Mouse (Mus musculus) embryonic fibroblast, embryonic 13.5 days (primary cell): ENCODE measurements around the gene Cyfip1. TPM values are rescaled to one million over a fixed set of nuclear protein-coding genes. Genes with fewer than 3 reads are reported as not detected.

Experiments used
- H3K27ac ChIP-seq: 2 replicates; pipeline ENCODE4 v1.5.1; 2012; ENCODE audit warnings: low read length, control low read depth, inconsistent platforms; ENCODE audit not compliant: insufficient read depth
- H3K4me1 ChIP-seq: 2 replicates; pipeline ENCODE4 v1.6.1; 2011; ENCODE audit warnings: low read length; ENCODE audit not compliant: control insufficient read depth, insufficient read depth
- H3K4me3 ChIP-seq: 2 replicates; pipeline ENCODE4 v1.5.1; 2011; ENCODE audit warnings: mild to moderate bottlenecking, control low read depth, low read length; ENCODE audit not compliant: insufficient read depth
- CTCF ChIP-seq: IDR thresholded peaks from 2 replicates; pipeline ENCODE4 v1.5.1; 2011; ENCODE audit warnings: mild to moderate bottlenecking, control low read depth, low read length, moderate library complexity, borderline replicate concordance; ENCODE audit not compliant: insufficient read depth
- POLR2A ChIP-seq: IDR thresholded peaks from 2 replicates; pipeline ENCODE4 v1.6.1; 2011; ENCODE audit warnings: low read depth, mild to moderate bottlenecking, control low read depth, low read length, moderate library complexity
- polyA plus RNA-seq: library from polyadenylated mRNA; stranded (reverse); fragments of >200 nt; gene quantifications from 2 replicates; pipeline ENCODE4 v1.2.4, GENCODE M21; 2011; ENCODE audit warnings: low read depth; ENCODE audit not compliant: missing spikeins, insufficient read length

Cyfip1 gene
- polyA plus RNA-seq, 1 experiment = 120 TPM

- TF ChIP-seq CTCF (no peak), POLR2A (no peak)
- Histone ChIP-seq H3K27ac (no peak overlapping the region), H3K4me1 (no peaks in the 10 kb centered on the region; the same call in 1 of the 2 replicates), H3K4me3 (no peak overlapping the region)
These were observed 36.2 kb downstream of the Cyfip1 start for GRCm38 (mm10) chr7:55877721-55878120.

- H3K27ac ChIP-seq = no peak overlapping the region
- H3K4me3 ChIP-seq = no peak overlapping the region
- H3K4me1 ChIP-seq = no peaks in the 10 kb centered on the region; the same call in 1 of the 2 replicates
- no peak for TF ChIP-seq CTCF
- TF ChIP-seq POLR2A = no peak
These were observed 39.3 kb downstream of the Cyfip1 start for GRCm38 (mm10) chr7:55880882-55881281.

- TF ChIP-seq CTCF (no peak), POLR2A (no peak)
- no peak overlapping the region for H3K27ac ChIP-seq
- no peak overlapping the region for H3K4me3 ChIP-seq
- H3K4me1 ChIP-seq = no peaks in the 10 kb centered on the region
These were observed 47.1 kb downstream of the Cyfip1 start for GRCm38 (mm10) chr7:55888603-55889002.

- Histone ChIP-seq H3K4me1 (no peaks in the 10 kb centered on the region), H3K4me3 (no peak overlapping the region), H3K27ac (no peak overlapping the region)
- TF ChIP-seq CTCF = no peak
- no peak for TF ChIP-seq POLR2A
These were observed 48.5 kb downstream of the Cyfip1 start for GRCm38 (mm10) chr7:55889996-55890395.

- no peaks in the 10 kb centered on the region for H3K4me1 ChIP-seq
- H3K4me3 ChIP-seq = no peak overlapping the region
- no peak overlapping the region for H3K27ac ChIP-seq
- TF ChIP-seq CTCF (no peak), POLR2A (no peak)
These were observed 49.2 kb downstream of the Cyfip1 start for GRCm38 (mm10) chr7:55890731-55891130.

- Histone ChIP-seq H3K27ac (no peak overlapping the region), H3K4me3 (no peak overlapping the region), H3K4me1 (no peaks in the 10 kb centered on the region)
- no peak for TF ChIP-seq POLR2A
- TF ChIP-seq CTCF = no peak
These were observed 50.3 kb downstream of the Cyfip1 start for GRCm38 (mm10) chr7:55891797-55892196.

- Histone ChIP-seq H3K27ac (no peak overlapping the region), H3K4me1 (no peaks in the 10 kb centered on the region), H3K4me3 (no peak overlapping the region)
- TF ChIP-seq POLR2A (no peak), CTCF (no peak)
These were observed 62.2 kb downstream of the Cyfip1 start for GRCm38 (mm10) chr7:55903766-55904165.

- H3K4me3 ChIP-seq = no peak overlapping the region
- no peak for TF ChIP-seq CTCF
- no peak for TF ChIP-seq POLR2A
- H3K27ac ChIP-seq = no peak overlapping the region
- H3K4me1 ChIP-seq = no peaks in the 10 kb centered on the region
These were observed 63.9 kb downstream of the Cyfip1 start for GRCm38 (mm10) chr7:55905449-55905848.

- TF ChIP-seq POLR2A (no peak), CTCF (no peak)
- Histone ChIP-seq H3K27ac (no peak overlapping the region), H3K4me3 (no peak overlapping the region), H3K4me1 (no peaks in the 10 kb centered on the region)
These were observed 68.0 kb downstream of the Cyfip1 start for GRCm38 (mm10) chr7:55909519-55909918.

- Histone ChIP-seq H3K4me1 (no peaks in the 10 kb centered on the region), H3K4me3 (no peak overlapping the region), H3K27ac (no peak overlapping the region)
- TF ChIP-seq POLR2A (no peak), CTCF (no peak)
These were observed 68.8 kb downstream of the Cyfip1 start for GRCm38 (mm10) chr7:55910356-55910755.

GRCm38 (mm10) chr7:55911371-55911770 is 69.8 kb downstream of the Cyfip1 start:
- Histone ChIP-seq H3K27ac (no peak overlapping the region), H3K4me3 (no peak overlapping the region), H3K4me1 (no peaks in the 10 kb centered on the region)
- TF ChIP-seq CTCF (no peak), POLR2A (no peak)
